Mouse (Mus musculus) left cerebral cortex, adult 18-20 months (tissue): ENCODE measurements around the gene Dock4. TPM values are rescaled to one million over a fixed set of nuclear protein-coding genes. Genes with fewer than 3 reads are reported as not detected.

ENCODE experiments used
- DNase-seq, 2 experiments: peaks; one replicate each; pipeline ENCODE4 v3.0.0; 2021 to 2022; ENCODE audit warnings: low spot score in 2 of 2, mixed read lengths in 1 of 2
- total RNA-seq, 2 experiments: library from RNA; stranded (reverse); gene quantifications; 2 replicates each; pipeline ENCODE4 v1.2.3; 2021

Dock4 gene
- total RNA-seq, 2 experiments from 2014 or later, result 83.8 to 86.5 TPM

DNA sequence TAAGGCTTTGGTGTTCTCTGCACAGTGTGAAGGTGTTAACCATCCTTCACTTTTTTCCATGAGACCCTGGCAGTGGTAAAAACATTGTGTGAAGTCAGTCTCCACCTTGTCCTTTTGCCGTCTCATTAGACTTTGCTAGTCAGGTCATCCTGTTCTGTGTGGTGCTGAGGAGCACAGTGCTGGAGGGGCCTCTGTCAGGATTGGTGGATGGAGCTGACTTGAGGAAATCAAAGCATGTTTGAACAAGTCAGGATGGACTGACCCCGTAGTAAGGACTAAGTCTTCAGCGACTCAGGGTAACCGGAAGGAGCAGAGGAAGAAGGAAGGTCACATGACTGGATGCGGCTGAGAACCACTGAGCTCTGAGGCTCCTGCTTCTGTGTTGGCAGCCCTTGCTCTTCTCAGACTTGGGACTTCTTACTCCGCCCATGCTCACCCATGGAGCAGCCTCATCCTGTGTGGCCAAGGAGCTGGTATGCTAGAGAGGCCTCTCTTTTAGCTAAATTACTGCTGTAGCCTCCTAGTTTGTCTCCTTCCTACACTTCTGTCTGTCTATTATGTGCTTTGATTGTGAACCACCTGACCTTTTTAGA, 14.0 kb downstream of the Dock4 start:
- no peak for DNase-seq

DNA sequence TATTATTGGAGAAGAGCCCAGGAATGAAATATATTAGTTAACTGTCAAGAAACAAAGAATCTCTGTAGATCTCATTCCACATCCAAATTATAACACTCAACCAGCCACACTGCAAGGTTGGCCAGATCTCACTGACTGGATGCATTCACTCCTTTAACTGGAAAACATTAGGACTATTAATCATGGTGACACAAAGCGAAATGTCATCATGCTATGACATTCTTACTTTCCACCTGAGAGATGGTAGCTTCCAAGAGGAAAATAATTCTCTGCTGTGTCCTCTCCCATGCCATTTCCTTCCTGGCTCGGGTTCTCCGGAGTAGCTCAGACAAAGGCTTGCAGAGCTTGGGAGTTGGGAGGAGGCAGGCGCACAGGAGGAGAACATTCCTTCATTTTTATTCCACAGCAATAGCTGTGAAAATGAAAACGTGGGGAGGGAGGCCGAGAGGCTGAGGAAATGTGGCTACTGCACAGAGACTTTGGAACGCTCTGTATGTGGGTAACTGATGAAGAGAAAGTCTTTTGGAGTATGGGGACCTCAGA, 17.0 kb downstream of the Dock4 start:
- DNase-seq, result peak in 1 of 2 experiments; percentile 39

DNA sequence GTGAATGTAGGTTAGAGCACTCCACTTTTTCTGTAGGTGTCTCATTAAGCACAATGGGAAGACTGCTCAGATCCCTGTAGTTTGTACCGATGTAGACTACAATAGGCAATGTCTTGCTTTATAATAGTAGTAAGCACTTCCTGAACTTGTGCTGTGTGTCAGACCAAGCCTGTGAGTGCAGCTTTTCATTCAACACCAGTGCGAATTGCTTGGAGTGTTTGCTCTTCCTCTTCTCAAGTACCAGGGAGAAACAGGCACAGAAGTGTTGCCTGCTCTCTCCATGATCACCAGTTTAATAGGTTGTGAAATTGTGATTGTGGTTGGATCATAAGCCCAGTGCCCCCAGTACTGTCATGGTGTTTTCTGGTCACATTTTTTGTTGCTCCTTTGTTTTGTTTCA, 18.1 kb downstream of the Dock4 start:
- DNase-seq, result no peak

DNA sequence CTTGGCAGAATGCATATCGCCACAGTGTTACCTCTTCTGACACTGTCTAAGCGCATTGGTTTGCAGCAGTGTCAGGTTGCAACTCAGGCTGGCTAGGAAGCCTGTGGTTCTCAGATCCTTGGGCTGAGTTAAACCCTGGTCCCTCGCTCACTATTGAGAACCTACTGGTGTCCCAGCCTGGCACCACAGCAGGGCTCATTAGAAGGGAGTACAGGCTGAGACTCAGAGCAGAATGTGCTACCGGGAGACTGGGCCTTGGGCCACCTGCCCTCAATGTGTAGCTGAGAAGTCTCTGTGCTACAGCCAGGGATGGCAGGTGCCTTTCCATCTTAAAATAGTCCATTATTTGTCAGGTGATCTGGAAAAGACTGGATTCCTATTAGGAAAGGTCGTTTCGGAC, 18.5 kb downstream of the Dock4 start:
- DNase-seq, result peak in 1 of 2 experiments; percentile 31

DNA sequence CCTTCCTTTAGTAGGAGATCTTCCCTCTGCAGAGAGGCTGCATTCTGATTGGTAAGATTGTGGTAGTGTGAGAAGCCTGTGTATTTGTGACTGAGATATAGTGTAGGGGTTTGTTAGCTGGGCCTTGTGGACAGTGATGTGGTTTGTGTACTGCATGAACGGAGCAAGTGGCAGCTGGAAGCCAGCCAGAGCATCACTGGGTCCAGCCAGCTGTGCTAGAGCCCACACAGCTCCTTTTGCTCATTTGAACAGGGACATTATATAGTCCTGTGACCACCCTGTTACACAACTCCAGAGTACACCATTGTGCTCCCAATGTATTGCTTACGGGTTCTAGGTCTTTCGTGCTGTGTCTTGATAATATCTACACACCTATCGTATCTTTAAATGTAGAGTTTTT, 22.5 kb downstream of the Dock4 start:
- DNase-seq, result no peak

DNA sequence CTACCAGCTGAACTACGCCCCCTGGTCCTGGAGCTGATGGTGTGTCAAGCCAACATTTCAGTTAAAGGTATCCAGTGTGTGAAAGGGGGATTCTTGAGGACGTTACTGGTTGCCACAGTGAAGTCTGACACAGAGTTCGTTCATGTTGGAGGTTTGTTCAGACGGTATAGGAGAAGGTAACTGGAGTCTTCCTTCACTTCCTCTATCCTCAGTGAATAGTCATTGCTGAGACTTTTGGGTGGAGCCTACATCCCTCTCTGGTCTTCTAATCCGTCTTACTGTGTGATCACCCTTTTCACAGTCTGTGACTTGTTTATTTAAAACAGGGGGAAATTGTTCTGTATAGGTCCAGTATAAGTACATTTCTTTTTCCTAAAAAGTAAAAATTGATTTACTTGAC, 23.3 kb downstream of the Dock4 start:
- no peak for DNase-seq

DNA sequence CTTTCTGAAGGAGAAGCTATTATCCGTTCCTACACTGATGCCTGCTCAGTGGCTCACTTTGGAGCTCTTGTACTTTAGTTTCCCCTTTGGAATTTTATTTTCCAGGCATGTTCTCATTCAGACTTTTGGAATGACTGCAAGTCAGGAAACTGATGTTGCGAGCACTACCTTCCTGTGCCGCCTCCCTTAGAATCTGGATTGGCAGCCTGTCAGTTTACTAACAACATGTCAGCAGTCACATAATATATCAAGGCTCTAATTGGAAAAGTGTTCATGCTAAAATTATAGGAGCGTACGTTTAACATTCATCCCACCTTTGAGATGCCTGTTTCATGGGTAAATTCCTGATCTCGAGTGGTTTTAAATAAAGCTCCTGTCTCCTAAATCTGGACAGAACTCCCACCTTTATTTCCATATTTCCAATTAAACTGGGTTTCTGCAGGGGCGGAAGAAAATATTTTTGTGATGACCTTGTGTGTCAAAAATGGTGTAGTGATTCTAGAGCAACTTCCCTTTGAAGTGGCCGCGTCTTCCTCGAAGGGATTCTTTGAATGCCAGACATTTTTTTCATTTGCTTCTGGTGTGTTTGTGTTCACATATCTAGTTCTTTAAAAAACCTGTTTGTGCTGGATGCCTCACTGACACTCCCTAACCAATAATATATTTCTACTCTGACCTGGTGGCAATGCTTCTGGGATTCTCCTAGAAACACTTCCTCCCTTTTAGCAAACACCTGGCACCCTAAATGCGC, 26.1 kb downstream of the Dock4 start:
- DNase-seq, result no peak

DNA sequence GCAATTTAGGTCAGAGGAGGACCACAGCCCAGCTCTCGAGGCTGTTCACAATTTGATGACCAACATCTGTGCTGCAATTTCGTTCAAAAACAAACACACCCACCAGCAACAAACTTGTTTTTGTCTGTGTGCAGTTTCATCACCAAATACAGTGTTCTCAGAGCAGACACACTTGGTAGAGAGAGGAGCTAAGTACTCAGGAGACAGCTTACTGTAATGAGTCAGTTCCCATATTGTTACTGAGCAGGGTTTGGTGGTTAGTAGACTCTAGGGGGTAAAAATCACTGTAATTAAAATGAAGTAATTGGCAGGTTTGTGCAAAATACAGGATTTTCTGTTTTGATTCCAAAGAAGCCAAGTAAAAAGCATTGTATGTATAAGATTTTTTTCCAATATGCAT, 28.0 kb downstream of the Dock4 start:
- no peak for DNase-seq

DNA sequence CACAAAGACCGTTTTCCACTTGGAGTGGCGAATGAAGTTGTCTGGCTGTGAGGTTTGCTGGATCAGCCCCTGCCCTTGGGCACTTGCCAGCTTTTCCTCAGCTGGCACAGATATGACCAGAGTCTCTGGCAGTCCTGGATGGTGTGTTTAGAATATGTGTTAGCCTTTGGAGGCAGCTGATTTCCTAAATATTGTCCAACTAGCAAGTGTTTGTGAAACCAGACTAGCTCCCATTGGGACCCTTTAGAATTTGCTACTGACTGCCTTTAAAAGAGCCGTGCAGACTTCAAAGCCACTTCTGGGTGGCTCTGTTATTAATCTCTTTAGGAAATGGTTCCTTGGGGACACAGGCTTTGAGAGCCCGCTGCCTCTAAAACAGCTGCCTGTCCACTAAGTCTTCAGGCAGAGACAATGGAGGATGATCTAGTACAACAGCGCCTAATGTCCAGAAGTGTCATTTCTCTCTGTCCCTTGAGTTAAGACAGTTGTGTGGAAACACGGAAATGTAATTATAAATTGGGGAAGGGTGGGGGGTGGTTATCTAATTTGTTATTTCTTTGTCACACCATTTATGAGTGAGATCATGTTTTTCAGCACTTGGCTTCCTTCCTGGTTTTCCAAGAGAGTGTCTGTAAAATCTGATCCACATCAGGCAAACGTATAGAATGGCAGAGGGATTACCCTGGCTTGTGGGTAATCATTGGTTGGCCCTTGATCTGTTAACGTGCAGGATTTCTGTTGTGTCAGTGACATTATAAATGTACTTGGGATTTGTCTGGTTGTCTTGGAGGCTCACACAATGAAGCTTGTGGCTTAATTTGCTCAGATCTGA, 32.1 kb downstream of the Dock4 start:
- DNase-seq, result no peak

DNA sequence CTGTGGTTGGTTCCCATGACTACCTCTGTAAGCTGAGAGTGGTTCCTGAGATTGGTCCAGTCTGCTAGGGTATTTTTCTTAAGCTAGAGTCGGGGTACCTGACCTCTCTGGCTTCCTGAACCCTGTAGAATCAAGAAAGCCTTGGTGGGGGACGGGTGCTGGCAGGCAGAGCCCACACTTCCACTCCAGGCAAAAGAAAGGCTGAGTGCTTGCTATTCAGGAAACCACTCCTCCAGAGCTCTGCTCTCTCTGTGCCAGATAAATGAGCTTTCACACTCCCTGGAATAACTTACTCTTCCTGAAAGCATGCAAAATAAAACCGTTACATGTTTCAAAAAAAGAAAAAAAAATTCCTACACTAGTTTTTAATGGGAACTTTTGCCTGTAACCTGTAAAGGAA, 38.5 kb downstream of the Dock4 start:
- DNase-seq, result no peak

DNA sequence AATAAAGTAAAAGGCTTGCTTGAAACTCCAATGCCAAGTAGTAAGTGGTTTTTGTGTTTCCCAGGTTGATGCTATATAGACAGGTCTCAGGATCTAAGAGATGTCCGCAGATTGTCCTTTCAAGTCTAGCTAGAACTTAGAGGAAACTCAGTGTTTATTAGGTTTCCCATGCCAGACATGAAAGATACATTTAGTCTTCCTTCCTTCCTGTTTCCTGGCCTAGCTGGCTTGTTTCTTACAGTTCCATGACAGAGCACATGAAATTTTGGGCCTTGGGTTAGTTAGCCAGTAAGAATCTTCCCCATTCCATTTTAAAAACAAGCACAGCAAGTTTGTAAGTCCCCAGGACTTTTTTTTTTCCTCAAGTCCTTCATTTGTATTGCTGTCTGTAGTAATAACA, 39.5 kb downstream of the Dock4 start:
- no peak for DNase-seq

DNA sequence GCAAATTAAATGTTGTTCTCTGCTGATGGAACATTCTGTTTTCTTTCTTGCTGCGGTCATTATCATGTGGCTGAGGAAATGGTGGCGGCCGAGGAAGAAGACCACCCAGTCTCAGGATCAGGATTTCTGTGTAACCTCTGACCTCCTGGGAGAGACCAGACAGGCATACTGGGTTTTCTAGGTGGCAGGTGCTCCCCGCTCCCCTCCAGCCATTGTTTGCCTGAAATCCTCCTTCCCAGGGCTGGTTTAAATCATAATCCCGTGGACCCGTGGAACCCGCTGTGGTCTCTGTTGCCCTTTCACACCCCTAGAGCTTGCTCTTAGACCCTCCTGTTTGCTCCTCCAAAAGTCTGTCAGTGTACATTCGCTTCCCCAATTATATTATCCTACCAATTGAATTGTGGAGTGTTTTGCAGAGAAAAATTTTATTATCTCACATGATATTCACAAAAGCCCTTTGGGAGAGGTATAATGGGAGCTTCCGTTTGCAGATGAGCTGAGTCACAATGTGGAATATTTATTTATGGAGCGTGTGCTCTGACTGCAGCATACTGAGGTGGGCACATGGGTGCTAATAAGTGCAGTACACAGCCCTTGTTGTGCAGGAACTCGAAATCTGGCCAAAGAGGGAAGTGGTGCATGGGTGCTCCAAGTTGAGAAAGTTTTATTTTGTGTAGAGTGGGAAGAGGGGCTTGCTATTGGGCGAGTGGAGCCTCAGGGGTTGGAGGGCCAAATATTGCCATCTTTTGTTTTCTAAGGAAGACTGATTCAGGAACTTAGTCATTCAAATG, 40.5 kb downstream of the Dock4 start:
- no peak for DNase-seq

DNA sequence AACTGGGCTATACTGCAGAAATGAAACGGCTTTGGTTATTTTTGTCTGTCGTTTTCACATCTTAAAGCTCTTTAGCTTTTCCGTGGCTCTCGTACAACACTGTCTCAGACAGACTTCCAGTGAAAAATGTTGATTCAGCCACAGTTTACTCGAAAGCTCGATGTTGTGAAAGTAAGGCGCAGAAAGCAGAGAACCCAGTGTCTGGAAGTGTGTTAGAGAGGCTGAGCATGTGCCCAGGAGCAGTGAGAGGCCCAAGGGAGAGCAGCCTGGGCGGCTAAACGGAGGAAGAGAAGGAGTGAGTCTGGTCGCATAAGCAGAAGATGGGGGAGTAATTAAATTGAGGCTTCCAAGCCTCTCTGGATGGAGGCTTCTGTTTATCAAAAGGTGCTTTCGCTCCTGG, 50.6 kb downstream of the Dock4 start:
- DNase-seq, result peak in 1 of 2 experiments; percentile 38

DNA sequence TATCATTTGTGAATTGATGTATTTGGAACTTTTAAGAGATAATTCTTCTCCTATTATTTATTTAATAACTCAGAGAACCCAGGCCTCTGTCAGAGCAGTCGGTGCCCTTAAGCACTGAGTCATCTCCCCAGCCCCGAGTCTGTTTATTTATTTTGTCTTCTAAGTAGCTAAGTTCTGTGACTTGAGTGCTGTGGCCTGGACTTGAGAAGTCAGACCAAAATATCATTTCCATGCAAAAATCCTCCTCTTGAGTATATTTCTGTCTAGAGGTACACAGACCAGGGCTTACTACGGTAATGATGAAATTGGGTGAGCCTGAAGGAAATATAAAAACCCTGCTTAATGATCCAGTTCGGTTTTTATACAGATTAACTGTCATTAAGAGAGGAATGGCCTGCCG, 52.1 kb downstream of the Dock4 start:
- DNase-seq, result no peak

DNA sequence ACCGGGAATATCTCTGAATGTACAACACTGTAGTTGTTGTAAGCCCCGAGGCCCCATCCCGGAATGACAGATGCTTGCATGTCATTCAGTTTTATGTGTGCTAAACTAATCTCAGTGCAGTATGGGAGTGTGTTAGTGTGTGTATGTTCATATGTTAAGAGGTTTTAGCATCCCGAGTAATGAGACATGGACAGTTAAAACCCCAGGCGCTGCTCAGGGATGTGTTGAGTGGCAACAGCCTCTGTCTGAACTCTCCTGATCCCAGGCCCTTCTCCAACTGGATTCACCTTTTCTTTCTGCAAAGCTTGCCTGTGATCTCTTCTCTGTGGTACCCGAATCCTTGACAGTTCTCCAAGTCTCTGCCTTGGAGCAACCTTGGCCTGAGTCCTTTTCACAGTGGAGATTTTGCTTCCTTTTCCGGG, 52.5 kb downstream of the Dock4 start:
- no peak for DNase-seq

DNA sequence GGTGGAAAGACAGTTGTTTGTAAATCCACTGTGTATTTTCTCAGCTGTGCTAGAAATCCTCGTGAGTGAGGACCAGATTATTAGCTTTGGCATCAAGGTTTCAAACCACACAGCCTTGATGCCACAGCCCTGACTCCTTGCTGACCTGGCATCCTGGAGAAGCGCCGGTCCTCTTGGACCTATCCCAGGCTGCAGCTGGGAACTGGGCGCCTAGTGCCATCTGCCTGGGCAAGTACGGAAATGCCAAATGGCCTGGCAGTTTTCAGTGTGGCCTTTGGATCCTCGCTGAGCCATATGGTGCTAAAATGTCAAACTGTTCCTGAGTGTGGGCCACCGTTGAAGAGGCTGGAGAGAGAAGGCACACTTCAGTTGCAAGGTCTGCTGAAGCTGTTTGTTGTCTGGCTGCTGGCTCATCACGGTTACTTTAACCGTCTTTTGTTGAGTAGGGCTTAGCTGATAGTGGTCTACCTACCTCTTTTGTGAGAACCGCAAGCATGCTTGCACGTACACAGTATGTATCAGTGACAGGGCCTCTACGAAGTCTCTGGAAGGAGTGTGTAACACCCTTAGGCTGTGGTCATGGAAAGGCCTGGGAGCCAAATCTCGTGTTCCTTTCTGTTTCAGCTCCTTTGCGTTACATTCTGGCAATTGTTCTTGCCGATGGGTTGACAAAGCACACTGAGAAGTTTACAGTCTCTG, 53.3 kb downstream of the Dock4 start:
- DNase-seq, result peak; percentile 23 to 33

DNA sequence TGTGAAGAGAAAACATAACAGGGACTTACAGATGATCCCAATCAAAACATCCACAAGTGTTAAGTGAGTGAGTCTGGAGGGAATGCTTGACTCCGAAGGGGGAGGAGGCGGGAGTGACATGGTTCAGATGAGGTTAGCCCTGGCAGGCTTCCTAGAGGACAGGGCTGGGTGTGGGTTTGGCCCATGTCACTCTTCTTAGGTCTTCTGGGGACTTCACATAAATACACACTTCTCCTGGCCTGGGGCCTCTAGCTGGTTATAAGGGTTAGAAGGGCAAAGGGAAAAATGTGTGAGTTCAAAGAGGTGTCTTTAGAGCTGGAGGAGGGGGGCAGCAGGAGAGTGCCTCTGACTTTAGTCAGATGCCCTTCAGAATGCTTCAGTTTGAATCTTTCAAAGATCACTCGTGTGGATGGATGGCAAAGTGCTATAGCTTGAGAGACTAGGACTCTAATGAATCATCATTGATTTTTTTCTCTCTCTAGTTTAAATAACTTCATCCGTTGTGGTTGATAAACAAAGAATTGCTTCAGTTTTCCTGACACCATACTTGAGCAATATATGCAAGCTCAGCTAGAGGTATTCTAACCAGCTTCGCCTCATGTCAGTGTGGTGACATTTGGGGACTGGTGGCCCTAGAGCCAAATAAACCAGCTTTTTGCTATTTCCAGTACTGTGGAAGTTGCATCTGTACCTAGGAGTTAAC, 54.0 kb downstream of the Dock4 start:
- DNase-seq, result no peak

DNA sequence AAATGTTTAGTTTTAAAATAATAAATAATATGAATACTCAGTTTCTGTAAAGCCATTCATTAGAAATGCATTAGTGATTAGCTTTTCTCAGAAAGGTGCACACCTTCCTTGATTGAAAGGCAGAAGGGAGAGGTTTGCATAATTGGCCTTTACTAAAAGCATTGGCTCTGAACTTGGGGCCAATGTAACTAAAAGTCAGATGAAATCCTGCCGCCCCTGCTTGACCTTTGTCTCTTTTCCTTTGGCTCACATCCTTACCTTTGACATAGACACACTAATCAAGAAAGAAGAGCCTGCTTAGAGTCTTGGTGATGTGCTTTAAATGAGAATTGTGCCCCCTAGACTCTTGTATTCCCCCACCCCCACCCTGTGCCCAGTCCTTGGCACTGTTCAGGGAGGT, 55.4 kb downstream of the Dock4 start:
- DNase-seq, result no peak

DNA sequence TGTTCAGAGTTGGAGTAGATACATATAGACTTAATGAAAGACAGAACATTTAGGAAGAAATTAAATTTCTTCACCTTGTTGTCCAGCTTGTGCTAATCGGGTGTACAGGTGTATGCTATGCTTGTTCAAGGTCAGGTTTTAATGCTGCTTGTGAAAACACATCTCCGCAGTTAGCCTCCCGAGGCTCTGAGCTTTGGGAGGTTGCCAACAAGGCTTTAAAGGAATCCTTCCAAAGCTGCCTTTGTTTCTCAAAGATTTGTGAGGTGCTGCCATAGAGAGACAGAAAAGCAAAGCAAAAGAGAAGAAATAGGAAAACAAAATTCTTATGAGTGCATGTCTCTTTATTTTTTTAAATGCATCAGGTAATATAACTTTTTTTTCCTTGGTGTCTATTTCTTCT, 57.8 kb downstream of the Dock4 start:
- DNase-seq, result no peak

DNA sequence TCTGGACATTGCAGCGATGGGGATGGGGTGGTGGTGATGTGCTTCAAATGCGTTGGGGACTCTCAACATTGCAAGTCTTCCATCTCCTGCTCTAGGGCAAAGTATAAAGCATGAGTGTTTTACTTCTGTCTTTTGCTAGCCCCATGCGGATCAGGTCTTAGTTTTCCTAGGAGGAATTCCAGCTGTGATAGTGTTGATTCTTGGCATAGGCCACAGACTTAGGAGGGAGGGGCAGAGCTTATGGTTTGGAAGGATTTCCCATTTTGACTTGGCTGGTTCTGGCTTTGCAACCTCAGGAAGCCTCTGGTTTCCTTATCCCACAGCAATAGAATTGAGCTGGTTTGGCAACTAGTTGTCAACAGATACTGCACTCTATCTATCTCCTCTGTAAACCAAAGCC, 58.9 kb downstream of the Dock4 start:
- DNase-seq, result no peak
